Mouse (Mus musculus): ENCODE measurements around the gene Cdx4. TPM values are rescaled to one million over a fixed set of nuclear protein-coding genes. Genes with fewer than 3 reads are reported as not detected.
A peak's percentile ranks its signal among the peaks of the same experiment; 100 is the strongest.

Gene Cdx4
- polyA plus RNA-seq, 1 experiment, result not detected

DNA sequence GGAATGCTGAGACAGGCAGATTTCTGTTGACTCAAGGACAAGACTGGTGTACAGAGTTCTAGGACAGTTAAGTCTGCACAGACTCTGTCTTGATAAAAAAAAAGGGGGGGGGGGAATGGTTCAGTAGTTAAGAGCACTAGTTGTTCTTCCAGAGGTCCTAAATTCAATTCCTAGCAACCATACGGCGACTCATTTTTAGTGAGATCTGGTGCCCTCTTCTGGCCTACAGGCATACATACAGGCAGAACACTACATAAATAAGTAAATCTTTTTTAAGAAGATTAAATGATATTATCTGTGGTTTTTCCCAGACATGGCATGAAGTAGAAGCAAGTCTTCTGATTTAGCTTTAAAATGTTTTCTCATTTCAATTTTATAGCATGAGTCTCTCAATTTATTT lies 50.4 kb downstream of the Cdx4 start:
- TF ChIP-seq POLR2A (IDR thresholded peaks at IDR 0.05; ENCODE audit: low read depth, low read length), result no peak
- no peak for TF ChIP-seq CTCF (IDR thresholded peaks at IDR 0.05; ENCODE audit: borderline replicate concordance, insufficient read depth, low read length)
- H3K4me3 ChIP-seq (ENCODE audit: insufficient read depth, low read length), result no peak overlapping the region
- H3K4me1 ChIP-seq (ENCODE audit: control insufficient read depth, insufficient read depth, low read length), result no peaks in the 10 kb centered on the region
- no peak overlapping the region for H3K27ac ChIP-seq (ENCODE audit: insufficient read depth, low read length)

DNA sequence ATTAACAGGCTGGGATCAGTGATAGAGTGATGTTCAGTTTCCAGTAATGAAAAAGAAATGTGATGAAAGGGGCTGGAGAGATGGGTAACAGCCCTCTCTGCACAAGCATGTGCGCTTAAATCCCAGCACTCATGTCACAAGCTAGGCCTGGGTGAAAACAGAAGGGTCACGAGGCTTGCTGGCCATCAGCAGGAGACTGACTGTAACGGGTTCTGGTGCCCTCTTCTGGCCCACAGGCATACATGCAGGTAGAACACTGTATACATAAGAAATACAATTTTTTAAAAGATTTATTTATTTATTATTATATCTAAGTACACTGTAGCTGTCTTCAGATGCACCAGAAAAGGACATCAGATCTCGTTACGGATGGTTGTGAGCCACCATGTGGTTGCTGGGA lies 53.1 kb downstream of the Cdx4 start:
- TF ChIP-seq POLR2A (IDR thresholded peaks at IDR 0.05; ENCODE audit: low read depth, low read length) (no peak), CTCF (IDR thresholded peaks at IDR 0.05; ENCODE audit: borderline replicate concordance, insufficient read depth, low read length) (peak; percentile 39; the same call in 1 of the 2 replicates)
- Histone ChIP-seq H3K4me3 (ENCODE audit: insufficient read depth, low read length) (no peak overlapping the region), H3K4me1 (ENCODE audit: control insufficient read depth, insufficient read depth, low read length) (no peaks in the 10 kb centered on the region), H3K27ac (ENCODE audit: insufficient read depth, low read length) (no peak overlapping the region)

Other genes with a start within 250 kb of the Cdx4 start
- 1.3 and 1.9 TPM in 2 replicates for gene Nap1l2, start 134.8 kb upstream of the Cdx4 start, polyA plus RNA-seq (2011; ENCODE audit: insufficient read length, low read depth, missing spikeins)
- 3.7 and 3.8 TPM in 2 replicates for gene Chic1, start 35.1 kb downstream of the Cdx4 start, polyA plus RNA-seq (2011; ENCODE audit: insufficient read length, low read depth, missing spikeins)
- not detected in 2 replicates for gene Tsx, start 93.1 kb downstream of the Cdx4 start, polyA plus RNA-seq (2011; ENCODE audit: insufficient read length, low read depth, missing spikeins)
- not detected in 2 replicates for gene Gm26992, start 100.6 kb downstream of the Cdx4 start, polyA plus RNA-seq (2011; ENCODE audit: insufficient read length, low read depth, missing spikeins)